Mouse (Mus musculus): ENCODE measurements around the gene Nhs.
A peak's percentile ranks its signal among the peaks of the same experiment; 100 is the strongest.

The Nhs gene

GRCm38 (mm10) chrX:162159637-162160611 lies at the start of gene Nhs:
TSS of gene Nhs (minus strand) at chrX:162159730.
- DNase-seq (ENCODE audit: low spot score in 2 of 2), result peak in 1 of 2 experiments; percentile 3

- DNase-seq (ENCODE audit: low spot score in 2 of 2), result no peak
Observed at GRCm38 (mm10) chrX:162206350-162206884, 46.9 kb upstream of the Nhs start.

- no peak for DNase-seq (ENCODE audit: low spot score in 2 of 2)
Observed at GRCm38 (mm10) chrX:162158743-162159636, 540 bp downstream of the Nhs start.

GRCm38 (mm10) chrX:162158142-162158541 lies 1.4 kb downstream of the Nhs start:
- DNase-seq (ENCODE audit: low spot score in 2 of 2), result no peak

- DNase-seq (ENCODE audit: low spot score in 2 of 2), result no peak
Observed at GRCm38 (mm10) chrX:162137807-162138206, 21.7 kb downstream of the Nhs start.

- DNase-seq (ENCODE audit: low spot score in 2 of 2), result no peak
Observed at GRCm38 (mm10) chrX:162113257-162113656, 46.3 kb downstream of the Nhs start.

GRCm38 (mm10) chrX:162102802-162103434 lies 56.6 kb downstream of the Nhs start:
- DNase-seq (ENCODE audit: low spot score in 2 of 2), result no peak

GRCm38 (mm10) chrX:162098364-162098763 lies 61.2 kb downstream of the Nhs start:
- DNase-seq (ENCODE audit: low spot score in 2 of 2), result no peak

- no peak for DNase-seq (ENCODE audit: low spot score in 2 of 2)
Observed at GRCm38 (mm10) chrX:162087291-162087690, 72.2 kb downstream of the Nhs start.

GRCm38 (mm10) chrX:162085897-162086200 lies 73.7 kb downstream of the Nhs start:
- no peak for DNase-seq (ENCODE audit: low spot score in 2 of 2)

- DNase-seq (ENCODE audit: low spot score in 2 of 2), result no peak
Observed at GRCm38 (mm10) chrX:162085062-162085896, 74.3 kb downstream of the Nhs start.

- DNase-seq (ENCODE audit: low spot score in 2 of 2), result no peak
Observed at GRCm38 (mm10) chrX:162063164-162063563, 96.4 kb downstream of the Nhs start.

- no peak for DNase-seq (ENCODE audit: low spot score in 2 of 2)
Observed at GRCm38 (mm10) chrX:162055635-162056034, 103.9 kb downstream of the Nhs start.

- no peak for DNase-seq (ENCODE audit: low spot score in 2 of 2)
Observed at GRCm38 (mm10) chrX:162053566-162053965, 106.0 kb downstream of the Nhs start.

GRCm38 (mm10) chrX:162052534-162052933 lies 107.0 kb downstream of the Nhs start:
- DNase-seq (ENCODE audit: low spot score in 2 of 2), result no peak

GRCm38 (mm10) chrX:162049616-162050015 lies 109.9 kb downstream of the Nhs start:
- DNase-seq (ENCODE audit: low spot score in 2 of 2), result no peak

- no peak for DNase-seq (ENCODE audit: low spot score in 2 of 2)
Observed at GRCm38 (mm10) chrX:162045527-162045926, 114.0 kb downstream of the Nhs start.

- no peak for DNase-seq (ENCODE audit: low spot score in 2 of 2)
Observed at GRCm38 (mm10) chrX:162044109-162044508, 115.4 kb downstream of the Nhs start.

- peak; percentile 6 to 9 for DNase-seq (ENCODE audit: low spot score in 2 of 2)
Observed at GRCm38 (mm10) chrX:162025210-162025953, 134.1 kb downstream of the Nhs start.

- no peak for DNase-seq (ENCODE audit: low spot score in 2 of 2)
Observed at GRCm38 (mm10) chrX:162021724-162022123, 137.8 kb downstream of the Nhs start.

Measured in spleen, postnatal 14 days (tissue).